Mouse (Mus musculus) heart, adult 2 months (tissue): ENCODE measurements around the gene Adgrg3.
A peak's percentile ranks its signal among the peaks of the same experiment; 100 is the strongest.

ENCODE experiments used
- CTCF ChIP-seq: fragments of 200-600 bp; IDR thresholded peaks from 2 replicates; pipeline ENCODE4 v1.8.1; 2022; ENCODE audit warnings: antibody characterized with exemption, mild to moderate bottlenecking, moderate library complexity
- EP300 ChIP-seq: fragments of 200-500 bp; IDR thresholded peaks from 2 replicates; pipeline ENCODE4 v1.6.1; 2011; ENCODE audit warnings: low read depth, low read length, control low read depth; ENCODE audit not compliant: insufficient read depth

- TF ChIP-seq CTCF (no peak), EP300 (0 out of 2 replicates have a peak, but pooled peaks have one; percentile 25)
Observed at GRCm38 (mm10) chr8:95080381-95081341, 63.2 kb downstream of the Adgrg3 start, which contains the start of gene Katnb1.
